Mouse (Mus musculus) 3T3-L1 (cell line): Measurements from ENCODE around the gene Nsf.
"Not testable (repeated sequence)": the region's sequence is repeated elsewhere in the genome, so short reads cannot be mapped to it uniquely, and the experiment has no call there.

Source experiments
- DNase-seq: peaks from one replicate; pipeline ENCODE4 v3.0.0-alpha.2; 2015; ENCODE audit warnings: low read depth, low spot score

Gene Nsf

DNA sequence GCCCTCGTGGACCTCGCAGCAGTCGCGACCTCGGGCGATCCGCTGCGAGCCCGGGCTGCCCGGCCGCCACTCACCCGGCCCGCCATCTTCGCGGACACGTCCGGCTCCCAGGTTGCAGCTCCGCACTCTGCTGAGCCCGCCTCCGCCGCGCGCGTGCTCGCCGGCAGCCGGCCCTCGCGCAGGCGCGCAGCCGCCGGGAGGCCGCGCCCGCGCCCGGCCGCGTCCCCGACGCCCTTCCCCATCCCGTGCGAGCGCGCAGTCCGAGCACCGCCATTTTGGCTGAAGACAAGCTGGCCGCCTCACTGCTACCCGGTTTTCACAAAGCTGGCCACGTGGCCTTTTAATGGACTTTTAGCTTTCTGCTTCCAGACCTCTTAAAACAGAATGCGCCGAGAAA lies at the start of gene Nsf:
Gene Nsf, minus strand, starts transcription at position 161 of the 397 bp plus-strand sequence.
- peak; percentile 72 for DNase-seq

DNA sequence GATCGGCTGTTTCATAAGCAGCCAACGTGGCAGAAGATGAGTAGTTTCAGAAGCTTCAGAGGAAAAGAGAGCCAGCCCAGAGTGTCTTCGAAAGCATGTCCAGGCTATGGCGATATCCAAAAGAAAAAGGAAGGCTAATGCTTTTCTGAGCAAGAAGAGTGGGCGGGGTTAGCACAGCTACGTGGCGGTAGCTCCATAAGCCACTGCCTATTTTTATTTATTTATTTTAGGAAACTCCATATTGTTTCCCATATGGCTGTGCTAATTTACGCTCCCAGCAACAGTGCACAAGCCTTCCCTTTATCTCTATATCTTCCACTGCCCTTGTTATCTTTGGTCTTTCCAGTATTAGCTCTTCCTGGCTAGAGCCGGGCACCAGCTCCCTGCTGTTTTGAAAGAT lies 49.5 kb upstream of the Nsf start:
- no peak for DNase-seq

DNA sequence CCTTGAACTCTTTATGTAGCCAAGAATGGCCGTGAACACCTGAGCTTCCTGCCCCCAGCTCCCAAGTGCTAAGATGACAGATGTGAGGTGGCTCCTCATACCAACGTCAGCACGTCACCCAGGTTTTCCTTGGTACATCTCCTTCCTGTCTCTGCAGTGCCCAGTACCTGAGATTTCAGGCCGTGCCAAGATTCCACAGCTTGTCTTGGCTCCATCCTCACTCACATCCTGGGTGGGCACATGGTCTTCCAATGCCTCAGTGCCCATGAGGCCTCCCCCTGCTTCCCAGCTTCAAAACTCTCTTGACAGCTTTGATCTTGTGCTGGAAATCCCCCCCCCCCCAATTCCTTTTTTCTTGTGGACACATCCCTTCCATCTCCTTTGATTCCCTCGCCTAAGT lies 48.3 kb upstream of the Nsf start:
- no peak for DNase-seq

DNA sequence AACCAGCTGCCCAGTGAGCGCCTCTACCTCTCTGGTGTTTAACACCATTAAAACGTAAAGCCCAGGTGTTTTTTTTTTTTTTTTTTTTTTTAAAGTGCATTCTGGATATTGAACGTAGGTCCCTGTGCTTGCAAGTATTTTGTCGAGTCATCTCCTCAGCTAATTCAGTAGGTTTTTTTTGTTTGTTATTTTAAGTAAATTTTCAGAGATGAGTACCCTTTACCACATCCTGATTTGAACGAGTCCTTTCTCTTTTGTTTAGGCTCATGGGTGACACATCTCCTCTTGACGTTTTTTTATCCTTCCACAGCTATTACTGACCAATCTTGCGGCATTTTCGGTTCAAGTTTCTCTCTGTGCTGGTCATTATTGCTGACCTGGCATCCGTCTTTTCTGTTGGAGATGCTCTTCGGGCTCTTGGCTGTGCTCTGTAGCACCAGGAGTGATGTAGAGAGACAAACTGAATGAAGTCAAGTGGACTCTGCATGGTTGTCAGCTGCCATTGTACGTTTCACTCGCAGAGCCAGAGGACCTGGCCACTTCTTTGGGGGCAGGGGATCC lies 47.6 kb upstream of the Nsf start:
- no peak for DNase-seq

DNA sequence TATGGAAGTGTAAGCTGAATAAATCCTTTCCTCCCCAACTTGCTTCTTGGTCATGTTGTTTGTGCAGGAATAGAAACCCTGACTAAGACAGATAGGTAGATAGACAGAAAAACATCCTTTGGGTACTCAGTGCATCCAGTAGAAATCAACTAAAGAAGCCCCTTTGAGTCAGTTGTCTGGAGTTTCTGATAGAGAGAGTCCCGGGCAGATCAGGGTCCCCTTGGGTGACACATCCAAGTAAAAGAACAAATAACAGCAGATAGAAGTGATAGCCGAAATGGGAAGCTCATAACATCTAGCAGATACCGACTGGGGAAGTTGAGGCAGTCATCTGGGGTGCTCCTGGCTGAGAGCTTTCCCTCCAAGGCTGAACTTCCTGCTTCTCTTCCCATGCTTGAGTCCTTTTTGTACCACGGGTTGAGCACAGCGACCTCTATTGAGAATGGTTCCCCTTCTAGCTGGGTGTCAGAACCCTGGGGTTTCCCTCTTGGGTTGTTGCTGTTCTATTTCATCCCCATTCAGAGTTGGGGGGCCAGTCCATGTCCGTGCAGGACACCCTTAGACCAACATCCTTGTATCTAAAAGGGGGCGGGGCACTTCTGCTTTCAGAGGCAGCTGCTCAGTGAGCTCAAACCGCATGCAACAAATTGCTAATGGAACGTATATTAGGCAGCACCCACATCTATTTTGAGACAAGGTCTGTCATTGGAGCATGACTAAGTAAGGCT lies 47.0 kb upstream of the Nsf start:
- no peak for DNase-seq

DNA sequence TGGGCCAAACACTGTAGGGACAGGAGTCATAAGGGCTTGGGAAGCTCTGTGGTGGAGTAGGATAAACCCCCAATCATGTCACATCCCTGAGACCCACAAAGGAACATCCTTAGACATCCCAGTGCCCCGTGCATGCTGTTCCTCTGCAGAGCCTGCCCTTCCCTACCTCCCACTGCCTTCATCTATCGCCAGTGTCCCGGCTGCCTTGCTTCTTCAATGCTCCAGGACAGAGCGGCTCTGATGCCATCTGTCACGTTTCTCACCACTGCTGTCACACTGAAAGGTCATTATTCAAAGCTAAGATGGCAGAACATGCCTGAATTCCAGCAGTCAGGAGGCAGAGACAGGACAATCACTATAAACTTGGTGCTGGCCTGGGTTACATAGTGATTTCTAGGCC lies 44.9 kb upstream of the Nsf start:
- no peak for DNase-seq

DNA sequence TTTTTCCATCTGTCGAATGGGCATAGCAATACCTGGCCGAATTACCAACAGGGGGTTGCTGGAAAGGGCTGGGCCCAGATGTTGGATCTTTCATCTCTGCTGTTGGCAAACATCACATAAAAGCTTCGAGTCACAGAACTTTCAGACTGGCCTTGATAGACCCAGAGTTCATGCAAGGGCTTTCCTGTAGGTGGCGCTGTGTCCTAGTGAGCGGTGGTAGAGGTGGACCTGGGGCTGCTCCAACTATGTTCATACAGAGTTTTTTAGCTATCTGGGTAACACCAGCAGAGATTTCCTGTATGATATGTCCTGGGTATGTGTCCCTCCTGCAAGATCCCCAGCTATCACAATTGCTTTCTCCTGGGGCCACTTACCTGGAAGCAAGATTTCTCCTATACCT lies 43.5 kb upstream of the Nsf start:
- peak; percentile 81 for DNase-seq

DNA sequence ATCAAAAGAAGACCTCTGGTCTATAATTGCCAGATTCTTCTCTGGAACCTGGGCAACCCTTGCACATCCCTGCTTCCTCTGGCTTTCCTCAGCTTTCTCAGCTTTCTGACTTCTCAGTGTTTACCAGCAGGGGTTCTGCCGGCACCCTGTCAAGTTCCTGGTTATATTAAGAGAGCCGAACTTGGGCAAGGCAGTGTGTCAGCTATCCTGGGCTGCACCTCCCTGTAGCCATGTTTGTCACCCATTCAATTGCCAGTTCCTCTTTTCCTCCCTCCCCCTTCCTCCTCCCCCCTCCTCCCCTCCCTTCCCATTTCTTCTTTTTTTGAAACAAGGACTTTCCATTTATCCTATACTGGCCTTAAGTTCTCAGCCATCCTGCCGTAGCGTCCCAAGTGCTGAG lies 38.8 kb upstream of the Nsf start:
- no peak for DNase-seq

DNA sequence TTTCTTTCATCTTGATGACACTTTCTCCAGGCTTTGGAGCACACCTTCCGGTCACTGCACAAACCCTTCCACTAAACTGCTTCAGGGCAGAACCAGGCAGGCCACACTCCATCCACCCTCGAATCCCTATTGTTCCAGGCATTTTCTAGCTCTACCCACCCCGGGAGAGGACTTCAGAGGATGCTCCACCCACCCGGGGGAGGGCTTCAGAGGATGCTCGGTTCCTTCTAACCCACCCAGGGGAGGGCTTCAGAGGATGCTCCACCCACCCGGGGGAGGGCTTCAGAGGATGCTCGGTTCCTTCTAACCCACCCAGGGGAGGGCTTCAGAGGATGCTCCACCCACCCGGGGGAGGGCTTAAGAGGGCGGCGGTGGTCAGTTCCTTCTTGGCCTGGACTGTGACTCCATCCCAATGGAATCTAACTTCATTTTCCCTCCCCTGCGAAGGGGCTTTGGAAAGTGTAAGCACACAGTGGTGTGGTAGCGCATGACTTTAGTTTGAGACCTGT lies 36.2 kb upstream of the Nsf start:
- DNase-seq = not testable (repeated sequence)

DNA sequence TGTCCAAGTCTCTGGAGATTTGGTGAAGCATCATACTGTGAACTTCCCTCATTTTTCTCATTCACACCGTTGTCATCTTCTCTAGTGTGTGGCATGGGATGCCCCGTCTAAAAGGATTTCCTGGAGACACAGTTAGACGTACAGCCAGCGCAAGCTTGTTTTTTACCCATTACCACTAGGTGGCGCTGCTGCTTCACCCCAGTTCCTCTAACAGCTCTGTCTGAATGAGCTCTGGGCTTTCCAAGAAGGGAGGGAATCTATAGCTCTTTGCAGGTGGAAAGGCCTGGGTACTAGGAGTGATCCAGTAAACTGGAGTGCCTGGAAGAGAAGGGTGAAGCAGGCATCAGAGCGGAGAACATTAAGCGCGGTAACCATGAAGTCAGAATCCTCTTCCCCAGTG lies 33.6 kb upstream of the Nsf start:
- DNase-seq = peak; percentile 90

DNA sequence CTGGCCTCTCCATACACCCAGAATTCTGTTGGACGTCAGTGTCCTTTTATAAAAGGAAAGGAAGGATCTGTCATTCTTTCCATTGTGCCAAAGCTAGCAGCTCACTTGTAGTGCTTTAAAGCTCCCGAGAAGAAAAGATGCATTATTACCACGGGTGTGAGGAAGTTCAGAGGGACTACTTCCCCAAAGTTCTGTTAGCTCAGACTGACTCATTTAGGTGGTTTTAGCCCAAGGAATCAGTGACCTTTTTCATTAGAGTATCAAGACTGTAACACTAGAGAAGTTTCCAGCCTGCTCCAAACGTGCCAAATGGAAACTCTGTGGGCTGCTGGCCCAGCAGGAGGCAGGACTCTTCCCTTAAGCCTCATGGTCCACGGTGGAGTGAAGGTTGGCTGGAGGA lies 30.2 kb upstream of the Nsf start:
- DNase-seq = peak; percentile 27

DNA sequence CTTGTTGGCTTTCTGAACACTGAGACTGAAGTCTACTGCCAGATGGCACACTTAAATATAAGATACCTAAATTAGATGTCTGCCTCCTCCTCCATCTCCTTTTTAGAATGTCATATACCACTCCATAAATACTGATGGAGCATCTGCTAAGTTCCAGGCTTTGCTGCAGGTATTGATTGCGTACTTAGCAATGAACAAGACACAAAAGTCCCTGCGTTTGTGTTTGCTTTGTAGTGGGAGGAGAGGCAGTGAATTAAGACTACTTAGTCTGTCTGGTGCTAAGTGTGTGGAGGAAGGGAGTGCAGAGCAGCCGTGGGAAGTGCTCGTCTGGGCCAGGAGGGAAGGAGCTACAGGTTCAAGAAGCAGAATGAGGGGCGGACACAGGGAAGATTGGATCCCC lies 28.0 kb upstream of the Nsf start:
- no peak for DNase-seq

DNA sequence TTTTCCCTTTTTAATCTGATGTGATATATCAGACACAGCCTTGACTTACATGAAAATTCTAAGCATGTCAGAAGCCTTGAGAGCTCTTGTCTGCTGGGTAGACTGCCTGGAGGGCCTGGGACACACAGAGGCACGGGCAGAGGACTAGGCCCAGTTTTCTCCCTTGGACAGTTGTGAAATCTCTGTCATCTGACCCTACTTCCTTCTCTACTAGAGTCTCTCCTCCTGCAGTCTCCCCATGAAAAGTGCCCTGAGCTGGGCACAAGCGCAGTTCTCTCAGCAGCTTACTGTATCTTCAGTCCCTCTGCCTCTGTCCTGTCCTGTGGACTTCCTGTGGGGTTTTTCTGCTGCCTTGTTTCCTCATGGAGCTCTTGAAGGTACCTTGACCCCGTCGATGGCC lies 25.5 kb upstream of the Nsf start:
- no peak for DNase-seq

DNA sequence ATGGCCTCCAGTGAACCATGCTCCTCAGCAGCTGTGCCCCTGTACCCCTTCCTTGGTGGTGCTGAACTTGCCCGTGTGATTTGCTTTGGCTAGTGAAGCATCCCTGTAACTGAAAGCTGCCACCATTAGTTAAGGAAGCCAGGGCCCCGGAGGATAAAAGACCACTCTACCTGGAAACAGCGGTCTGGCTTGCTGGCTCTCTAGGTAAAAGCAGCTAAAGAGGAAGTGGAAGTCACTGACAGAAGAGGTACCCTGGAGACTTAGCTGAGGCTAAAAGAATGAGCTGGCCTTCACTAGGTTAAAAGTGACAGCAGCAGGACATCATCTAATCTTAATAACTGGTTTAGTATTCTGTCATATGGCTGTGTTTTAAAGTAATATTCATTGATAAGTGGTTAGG lies 17.0 kb upstream of the Nsf start:
- DNase-seq = no peak

DNA sequence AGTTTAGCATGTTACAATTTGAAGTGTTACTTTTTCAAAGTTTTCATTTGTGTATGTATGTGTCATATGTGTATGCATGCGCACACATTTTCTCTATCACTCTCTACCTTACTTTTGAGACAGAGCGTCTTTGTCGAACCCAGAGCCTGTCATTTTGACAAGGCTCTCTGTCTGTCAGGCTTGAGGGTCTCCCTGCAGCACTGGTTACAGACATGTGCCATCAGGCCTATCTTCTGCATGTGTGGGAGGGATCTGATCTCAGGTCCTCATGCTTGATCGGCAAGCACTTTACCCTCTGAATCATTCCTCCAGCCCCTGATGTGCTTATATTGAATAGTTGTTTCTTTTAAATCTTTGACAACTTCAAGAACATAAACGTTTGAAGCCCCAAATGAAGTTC lies 15.4 kb upstream of the Nsf start:
- DNase-seq = no peak

DNA sequence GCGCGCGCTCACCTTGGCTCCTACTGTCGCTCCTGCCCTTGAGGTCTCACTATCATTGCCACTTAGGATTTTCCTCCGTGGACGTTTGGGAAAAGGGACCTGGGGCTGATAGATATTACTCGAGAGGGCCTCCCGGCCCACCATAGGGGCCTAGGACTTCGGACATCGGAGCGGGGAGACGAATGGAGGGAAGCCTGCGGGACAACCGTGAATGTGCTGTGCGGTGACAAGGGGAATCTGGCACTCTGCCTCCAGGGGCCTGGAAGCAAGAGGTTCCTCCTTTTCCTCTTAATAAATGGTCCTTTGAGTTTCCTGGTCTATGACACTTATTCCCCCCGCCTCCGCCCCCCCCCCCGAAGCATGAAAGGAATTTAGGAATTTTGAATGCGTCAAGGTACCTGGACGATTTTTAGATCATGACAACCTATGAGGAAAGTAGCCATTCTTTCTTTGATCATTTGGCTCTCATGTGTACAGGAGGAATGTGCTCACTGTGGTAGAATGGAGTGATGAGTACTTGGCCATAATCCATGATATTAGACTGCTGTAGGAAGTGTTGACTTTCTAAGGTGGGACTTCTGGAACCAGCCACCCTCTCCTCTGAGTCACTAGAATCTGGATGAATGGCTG lies 13.4 kb upstream of the Nsf start:
- DNase-seq = peak; percentile 61

DNA sequence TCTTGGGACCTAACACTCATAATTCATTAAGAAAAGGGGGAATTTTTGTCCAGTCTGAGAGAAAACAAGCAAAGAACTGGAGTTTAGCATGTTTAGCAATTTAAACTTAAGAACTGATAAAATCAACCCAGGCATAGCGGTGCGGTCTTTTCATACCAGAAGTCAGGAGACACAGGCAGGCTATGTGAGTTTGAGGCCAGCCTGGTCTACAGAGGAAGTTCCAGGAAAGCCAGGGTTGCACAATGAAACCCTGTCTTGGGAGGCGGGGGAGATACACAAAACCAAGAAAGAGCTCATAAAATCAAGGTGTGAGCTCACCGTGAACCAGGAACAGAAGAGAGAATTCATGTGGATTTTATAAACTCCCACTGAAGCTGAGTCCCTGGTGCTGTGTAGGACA lies 3.0 kb upstream of the Nsf start:
- DNase-seq = no peak

DNA sequence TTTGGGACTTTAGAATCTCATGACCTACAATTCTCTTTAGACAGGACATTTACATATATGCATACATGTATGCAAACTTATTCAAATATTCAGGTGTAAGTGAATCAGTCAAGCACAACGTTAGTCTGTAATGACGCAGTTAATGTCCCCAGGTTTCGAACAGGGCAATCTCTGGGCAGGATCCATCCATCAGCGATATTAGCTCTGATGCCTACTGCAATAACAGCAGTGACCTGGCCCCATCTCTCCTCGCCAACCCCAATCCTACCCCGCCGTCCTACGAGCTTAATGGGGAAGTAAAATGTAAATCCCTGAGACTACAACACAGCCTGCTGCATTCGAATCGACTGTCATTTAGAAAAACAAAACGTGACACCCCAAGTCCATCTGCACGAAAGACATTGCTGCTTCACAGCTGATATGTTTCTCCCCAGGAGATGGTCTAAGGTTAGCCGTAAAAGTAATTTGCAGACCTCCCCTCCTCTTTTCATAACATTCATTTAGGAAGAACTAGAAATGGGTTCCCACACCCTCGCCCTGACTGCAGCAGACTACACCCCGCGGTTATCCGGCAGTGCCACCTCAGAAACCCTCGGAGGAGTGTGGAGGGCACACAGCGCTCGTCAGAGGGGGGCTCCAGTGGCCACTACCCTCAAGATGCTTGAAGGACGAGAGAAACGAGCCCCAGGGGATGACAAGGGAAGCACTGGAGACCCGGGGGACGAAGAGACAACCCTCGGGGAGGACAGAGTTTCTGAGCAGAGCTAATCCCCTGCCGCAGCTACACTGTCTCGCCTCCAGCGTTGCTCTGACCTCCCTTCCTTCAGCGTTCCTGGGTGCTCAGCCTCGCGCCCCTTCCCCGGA lies 592 bp downstream of the Nsf start:
- peak; percentile 33 for DNase-seq

DNA sequence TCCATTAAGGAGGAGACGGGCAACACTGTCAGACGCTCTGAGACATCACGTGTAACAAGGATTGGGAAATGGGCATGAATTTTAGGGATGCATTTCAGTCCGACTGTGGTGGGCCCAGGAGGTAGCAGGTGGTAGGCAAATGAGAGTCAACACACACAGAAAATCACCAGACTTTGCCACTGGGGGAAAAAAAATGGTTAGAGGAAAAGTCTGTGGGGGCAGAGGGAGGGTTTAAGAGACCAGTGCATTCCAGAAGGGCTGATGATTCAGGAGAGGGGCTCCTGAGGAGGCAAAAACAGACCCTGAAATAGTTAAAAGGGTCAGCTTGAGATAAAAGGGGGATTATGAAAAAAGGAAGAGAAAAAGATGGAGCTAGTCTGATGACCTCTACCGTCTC lies 1.2 kb downstream of the Nsf start:
- DNase-seq = no peak

DNA sequence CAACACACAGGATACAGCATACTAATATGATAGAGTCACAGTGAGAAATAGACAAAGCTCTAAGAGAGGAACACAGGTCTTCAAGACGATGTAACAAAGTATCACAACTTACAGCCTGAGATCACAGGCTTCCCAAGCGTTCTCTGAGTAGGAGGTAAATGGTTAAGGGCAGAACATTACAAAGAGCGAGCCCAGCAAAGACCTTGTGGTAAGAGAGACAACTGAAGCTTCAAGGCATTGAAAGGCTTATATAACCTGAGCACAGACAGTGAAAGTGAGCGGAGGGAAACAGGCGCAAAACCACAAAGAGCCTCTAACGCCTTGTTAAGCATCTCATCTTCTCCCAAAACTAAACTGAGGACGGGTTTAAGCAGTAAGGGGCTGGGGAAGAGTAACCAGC lies 2.8 kb downstream of the Nsf start:
- no peak for DNase-seq

DNA sequence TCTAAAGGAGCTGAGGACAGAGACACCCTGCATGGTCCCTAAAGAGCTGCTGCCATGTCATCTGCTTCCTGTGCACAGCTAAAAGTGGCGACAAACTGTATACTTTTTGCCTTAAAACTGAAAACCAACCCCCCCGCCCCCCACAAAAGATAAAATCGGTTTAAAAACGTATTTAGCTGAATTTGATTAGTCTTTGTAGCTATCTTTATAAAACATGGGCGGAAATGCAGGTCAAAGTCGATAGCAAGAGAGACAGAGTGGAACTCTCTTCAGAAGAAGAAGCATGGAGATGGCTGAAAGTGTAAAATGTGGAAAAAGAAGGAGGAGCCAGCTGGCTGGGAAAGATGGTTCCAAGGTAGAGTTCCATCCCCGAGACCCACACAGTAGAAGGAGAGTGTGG lies 4.9 kb downstream of the Nsf start:
- DNase-seq = no peak

DNA sequence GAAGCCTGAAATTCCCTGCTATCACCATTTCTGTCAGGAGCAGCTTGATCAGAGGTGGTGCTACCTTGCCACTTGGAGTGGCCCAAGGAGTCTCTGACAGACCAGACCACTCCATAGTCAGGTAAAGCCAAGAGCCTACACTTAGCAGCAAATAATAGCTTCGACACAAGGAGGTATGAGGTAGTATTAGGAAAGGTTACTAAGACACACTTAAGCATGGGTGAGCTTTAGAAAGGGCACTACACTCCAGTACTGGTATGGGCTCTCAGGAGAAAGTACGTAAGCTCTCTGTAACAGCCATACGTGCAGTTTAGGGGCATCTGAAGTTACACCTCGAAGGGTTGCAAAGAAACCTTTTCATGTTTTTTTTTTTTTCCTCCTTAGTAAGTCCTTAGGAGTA lies 11.1 kb downstream of the Nsf start:
- no peak for DNase-seq
